ENCODE assay signal across 7 mouse cellular contexts in genomic region chrX:135035962-135036375, GRCm38 (mm10). TPM values are rescaled to one million over a fixed set of nuclear protein-coding genes. Genes with fewer than 3 reads are reported as not detected.
DNase-seq lines count a peak whose midpoint lies in the region; ATAC-seq and TF ChIP-seq lines count a peak whose summit lies in the region.

No protein-coding gene starts in this region.

- WGBS in embryonic facial prominence, embryonic 15.5 days: 27% methylated on average over 24 of the region's 24 CpGs
- WGBS in kidney, embryonic 14.5 days: 34% methylated on average over 24 of the region's 24 CpGs
- 5% methylated on average over 24 of the region's 24 CpGs for WGBS in liver, adult 2 months

- no peak for ATAC-seq in embryonic facial prominence, embryonic 15.5 days (ENCODE audit: insufficient number of reproducible peaks, low FRiP score, low TSS enrichment, low read depth)
- no peak; the same call in 1 of the 2 replicates for ATAC-seq in kidney, embryonic 14.5 days (ENCODE audit: low FRiP score, low TSS enrichment)

- no peak for TF ChIP-seq POLR2A in liver, adult 2 months (IDR thresholded peaks at IDR 0.05; ENCODE audit: extremely low read depth, insufficient read depth, low read length)

- no peak overlapping the region for H3K27ac ChIP-seq in embryonic facial prominence, embryonic 15.5 days (replicated peaks)
- no peak overlapping the region for H3K27ac ChIP-seq in kidney, embryonic 14.5 days (ENCODE audit: low read depth, low read length)
- H3K27ac ChIP-seq in liver, adult 2 months (replicated peaks; ENCODE audit: insufficient read depth, low read depth, low read length): no peak overlapping the region

- DNase-seq in ES-CJ7 (ENCODE audit: low read depth, low spot score) (peak; percentile 33), WW6 (ENCODE audit: low read depth, low spot score) (peak; percentile 4)
- DNase-seq in liver, adult 2 months (ENCODE audit: extremely low read depth, low read depth, low spot score): peak; percentile 4
- DNase-seq in retina, postnatal 1 day: peak; percentile 41
- DNase-seq in gastrocnemius, postnatal 4 days (ENCODE audit: low spot score in 2 of 2): no peak

- peaks cover 22% of the 10 kb centered on the region for H3K27me3 ChIP-seq in embryonic facial prominence, embryonic 15.5 days
- peaks cover 9% of the 10 kb centered on the region; the same call in 1 of the 2 replicates for H3K27me3 ChIP-seq in kidney, embryonic 14.5 days (ENCODE audit: control insufficient read depth, insufficient read depth, low read length)
- H3K27me3 ChIP-seq in liver, adult 2 months (ENCODE audit: control insufficient read depth, insufficient read depth, low read length): no peaks in the 10 kb centered on the region

- H3K4me1 ChIP-seq in embryonic facial prominence, embryonic 15.5 days: no peaks in the 10 kb centered on the region
- H3K4me1 ChIP-seq in kidney, embryonic 14.5 days (ENCODE audit: control insufficient read depth, insufficient read depth, low read length): no peaks in the 10 kb centered on the region
- no peaks in the 10 kb centered on the region for H3K4me1 ChIP-seq in liver, adult 2 months (ENCODE audit: control insufficient read depth, insufficient read depth, low read length)

- no peaks in the 10 kb centered on the region for H3K79me2 ChIP-seq in liver, adult 2 months (ENCODE audit: control insufficient read depth, insufficient read depth, low read length)

- H3K4me2 ChIP-seq in embryonic facial prominence, embryonic 15.5 days (replicated peaks): peak overlapping the region; percentile 46
- peak overlapping the region; percentile 39 for H3K4me2 ChIP-seq in kidney, embryonic 14.5 days (replicated peaks; ENCODE audit: low read depth, low read length)

- no peak for TF ChIP-seq CTCF in liver, adult 2 months (IDR thresholded peaks at IDR 0.05; ENCODE audit: low read depth, low read length)

- no peak overlapping the region for H3K9ac ChIP-seq in embryonic facial prominence, embryonic 15.5 days
- no peak overlapping the region for H3K9ac ChIP-seq in kidney, embryonic 14.5 days (ENCODE audit: low read depth, low read length)
- H3K9ac ChIP-seq in liver, adult 2 months (ENCODE audit: low read depth, low read length): no peak overlapping the region

- H3K36me3 ChIP-seq in embryonic facial prominence, embryonic 15.5 days: no peaks in the 10 kb centered on the region
- no peaks in the 10 kb centered on the region for H3K36me3 ChIP-seq in kidney, embryonic 14.5 days (ENCODE audit: control insufficient read depth, insufficient read depth, low read length)
- H3K36me3 ChIP-seq in liver, adult 2 months (ENCODE audit: control insufficient read depth, insufficient read depth, low read length): no peaks in the 10 kb centered on the region

- peak overlapping the region; percentile 27 for H3K4me3 ChIP-seq in embryonic facial prominence, embryonic 15.5 days (replicated peaks)
- peak overlapping the region; percentile 11; the same call in 1 of the 2 replicates for H3K4me3 ChIP-seq in kidney, embryonic 14.5 days (ENCODE audit: low read length)
- H3K4me3 ChIP-seq in liver, adult 2 months (ENCODE audit: insufficient read depth, low read depth, low read length): no peak overlapping the region

- no peaks in the 10 kb centered on the region for H3K9me3 ChIP-seq in embryonic facial prominence, embryonic 15.5 days (replicated peaks)
- no peaks in the 10 kb centered on the region for H3K9me3 ChIP-seq in kidney, embryonic 14.5 days (ENCODE audit: control insufficient read depth, low read length)

RNA-seq across cellular contexts. Expression of gene Zmat1, which starts 27.0 kb away (rescaled TPM):
- polyA plus RNA-seq in embryonic facial prominence, embryonic 15.5 days (2015; fragmentation: Nextera tagmentation; extraction: Ambion mirVana): 5.1 and 6.1 TPM in 2 replicates
- 4.5 and 6.7 TPM in 2 replicates for polyA plus RNA-seq in kidney, embryonic 14.5 days (2014; fragmentation: Nextera tagmentation; extraction: Ambion mirVana)
- total RNA-seq in liver, adult 2 months (2014; rRNA removed): 3.6 and 4.3 TPM in 2 replicates
- 0.39 and 0.46 TPM in 2 replicates for polyA plus RNA-seq in liver, adult 2 months (2012; rRNA removed)
- total RNA-seq in gastrocnemius, postnatal 4 days (2021): 1 to 10 TPM; 4.1 to 5.8 TPM

Comparison
In these comparisons a context has a peak if more than half of its experiments do, and no peak if none do; other contexts are left out.
1. DNase-seq: peak in ES-CJ7 (single experiment), WW6 (single experiment), liver, adult 2 months (single experiment) and retina, postnatal 1 day (single experiment); none in gastrocnemius, postnatal 4 days (0 of 2).